Mouse (Mus musculus) embryonic stem cell, embryonic (primary cell): ENCODE data around the gene Cstad.

Experiments
- CTCF ChIA-PET, 4 experiments: fragments of 300-600 bp in 2 of 4; fragments of 350-600 bp in 2 of 4; sonication (Branson Sonifier 250); formaldehyde crosslinking; loops; one replicate each; lab custom pipeline; 2022; ENCODE audit warnings: inconsistent platforms in 2 of 4; lab: Charles Lee
- POLR2A ChIA-PET, 4 experiments: fragments of 300-600 bp in 2 of 4; fragments of 350-600 bp in 2 of 4; sonication (Branson Sonifier 250); formaldehyde crosslinking; loops; one replicate each; lab custom pipeline; 2022; ENCODE audit warnings: antibody characterized with exemption in 4 of 4, inconsistent platforms in 1 of 4; lab: Charles Lee

Gene Cstad

DNA sequence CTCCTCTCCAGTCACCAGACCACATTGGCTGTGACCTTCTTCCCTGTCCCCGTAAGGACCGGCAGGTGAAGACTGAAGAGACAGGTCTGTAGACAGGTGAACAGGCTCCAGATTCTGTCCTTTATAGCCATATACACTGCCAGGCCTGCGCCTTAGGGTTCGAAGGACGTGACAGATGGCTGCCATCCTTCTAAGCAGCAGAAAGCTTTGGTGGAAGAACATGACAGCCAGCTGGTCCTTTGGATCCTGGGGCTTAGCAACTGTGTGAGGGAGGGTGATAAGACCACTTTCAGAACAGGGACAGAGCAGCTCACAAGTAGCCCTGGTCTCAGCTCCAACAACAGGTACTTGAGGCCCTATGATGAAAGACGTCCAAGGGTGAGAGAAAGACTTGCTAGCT is 43.2 kb downstream of the Cstad start:
- POLR2A ChIA-PET, result interaction anchor here in 1 of 4 experiments (0.6 kb wide), 2 partner anchors 264 to 1978 kb away, joined by 3 read pairs; no protein-coding TSS in a partner anchor
- CTCF ChIA-PET, result interaction anchor here in 3 of 4 experiments (0.6 to 1.9 kb wide), 3 partner anchors 10 to 186 kb away, joined by 3 to 8 read pairs (median 4); no protein-coding TSS in a partner anchor

DNA sequence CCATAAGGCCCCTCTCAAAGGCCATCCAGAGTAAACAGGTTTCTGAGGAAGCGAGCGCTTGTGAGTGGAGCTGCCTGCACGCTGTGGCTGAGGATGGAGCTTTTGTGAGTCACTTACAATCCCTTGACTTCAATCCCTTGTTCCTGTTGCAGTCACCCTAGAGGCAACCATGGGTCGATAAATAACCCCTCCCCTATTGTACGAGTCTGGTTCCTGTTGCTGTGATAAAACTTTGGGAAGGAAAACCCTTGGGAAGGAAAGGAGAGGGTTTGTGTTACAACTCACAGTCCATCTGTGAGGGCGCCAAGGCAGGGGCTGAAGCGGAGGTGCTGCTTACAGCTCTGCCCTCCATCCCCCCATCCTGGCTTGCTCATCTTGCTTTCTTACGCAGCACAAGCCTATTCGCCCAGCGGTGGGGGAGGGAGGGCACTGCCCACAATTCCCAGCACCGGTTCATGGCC is 45.2 kb downstream of the Cstad start:
- POLR2A ChIA-PET, result interaction anchor here in 3 of 4 experiments (0.5 to 1.5 kb wide), 8 partner anchors 18 to 166 kb away, joined by 3 to 6 read pairs (median 3); partner anchors contain the start of gene Ier5l (in 1 of the 3)

DNA sequence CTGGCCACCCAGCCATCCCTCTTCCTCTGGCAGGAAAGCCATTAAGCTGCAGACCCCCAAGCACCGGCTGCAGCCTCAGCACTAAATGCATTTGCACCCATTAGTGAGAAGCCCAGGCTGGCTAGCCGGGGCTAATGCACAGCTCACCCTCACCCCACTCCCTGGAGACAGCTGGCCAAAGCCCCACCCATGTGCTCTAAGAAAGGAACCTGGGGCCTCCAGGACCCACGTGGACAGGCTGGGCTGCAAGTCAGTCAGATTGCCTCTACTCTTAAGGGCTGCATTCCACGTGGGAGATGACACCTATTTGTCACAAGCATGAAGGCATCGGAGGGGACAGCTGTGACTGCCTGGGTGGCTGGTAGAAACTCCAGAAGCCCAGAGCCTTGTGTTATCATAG is 48.0 kb downstream of the Cstad start:
- ChIA-PET POLR2A (interaction anchor here (0.6 to 2.1 kb wide), 8 partner anchors 13 to 521 kb away, joined by 3 to 8 read pairs (median 5); partner anchors contain the start of genes Cstad (in 1 of the 4) and Ier5l (in 1 of the 4)), CTCF (no interaction called here)

More for the DNA sequence above, 45.2 kb downstream of the Cstad start:
- CTCF ChIA-PET, result interaction anchor here in 2 of 4 experiments (0.6 to 1.6 kb wide), 3 partner anchors 10 to 759 kb away, joined by 3 to 4 read pairs (median 4); no protein-coding TSS in a partner anchor

DNA sequence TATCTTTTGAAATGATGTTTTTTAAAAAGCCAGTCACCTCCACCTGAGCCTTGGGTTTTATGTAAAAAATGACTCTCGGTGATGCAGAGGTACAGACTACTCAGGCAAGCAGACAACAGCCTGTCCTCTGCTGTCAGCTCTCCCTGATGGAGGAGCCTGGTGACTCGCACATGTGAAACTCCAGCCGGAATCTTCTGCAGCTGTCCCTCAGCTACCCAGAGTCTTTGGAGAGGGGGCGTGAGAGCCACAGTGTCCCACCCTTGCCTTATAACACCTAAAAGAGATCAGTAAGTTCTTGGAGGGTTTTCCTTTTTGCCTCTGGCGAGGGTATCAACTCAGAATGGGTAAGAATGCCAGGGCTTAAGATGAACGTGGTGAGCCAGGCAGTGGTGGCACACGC is 48.6 kb downstream of the Cstad start:
- CTCF ChIA-PET, result no interaction called here
- POLR2A ChIA-PET, result interaction anchor here in 3 of 4 experiments (0.6 to 2.1 kb wide), 3 partner anchors 14 to 102 kb away, joined by 3 to 5 read pairs (median 4); no protein-coding TSS in a partner anchor

DNA sequence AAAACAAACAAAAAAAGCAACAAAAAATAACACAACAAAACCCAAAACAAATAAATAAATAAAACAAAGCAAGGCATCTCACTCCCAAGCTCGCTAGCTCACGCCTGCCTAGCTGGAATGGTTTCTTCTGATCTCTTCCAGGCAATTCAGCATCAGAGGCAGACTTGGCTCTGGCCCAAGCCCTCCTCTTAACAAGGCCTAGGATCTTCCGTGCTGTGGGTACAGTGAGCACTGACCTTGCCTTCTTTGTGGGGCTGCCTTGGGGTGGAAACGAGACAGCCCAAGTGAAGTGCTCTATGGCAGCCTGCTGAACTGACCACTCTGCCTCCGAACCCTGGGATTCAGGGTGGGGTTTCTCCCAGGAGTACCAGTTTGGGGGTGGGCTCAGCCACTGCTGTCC is 52.0 kb downstream of the Cstad start:
- CTCF ChIA-PET, result interaction anchor here in 1 of 4 experiments (0.6 kb wide), 1 partner anchor 51 kb away, joined by 3 read pairs; no protein-coding TSS in a partner anchor
- POLR2A ChIA-PET, result interaction anchor here in 3 of 4 experiments (0.6 to 1.8 kb wide), 5 partner anchors 10 to 1177 kb away, joined by 3 to 7 read pairs (median 6); no protein-coding TSS in a partner anchor

DNA sequence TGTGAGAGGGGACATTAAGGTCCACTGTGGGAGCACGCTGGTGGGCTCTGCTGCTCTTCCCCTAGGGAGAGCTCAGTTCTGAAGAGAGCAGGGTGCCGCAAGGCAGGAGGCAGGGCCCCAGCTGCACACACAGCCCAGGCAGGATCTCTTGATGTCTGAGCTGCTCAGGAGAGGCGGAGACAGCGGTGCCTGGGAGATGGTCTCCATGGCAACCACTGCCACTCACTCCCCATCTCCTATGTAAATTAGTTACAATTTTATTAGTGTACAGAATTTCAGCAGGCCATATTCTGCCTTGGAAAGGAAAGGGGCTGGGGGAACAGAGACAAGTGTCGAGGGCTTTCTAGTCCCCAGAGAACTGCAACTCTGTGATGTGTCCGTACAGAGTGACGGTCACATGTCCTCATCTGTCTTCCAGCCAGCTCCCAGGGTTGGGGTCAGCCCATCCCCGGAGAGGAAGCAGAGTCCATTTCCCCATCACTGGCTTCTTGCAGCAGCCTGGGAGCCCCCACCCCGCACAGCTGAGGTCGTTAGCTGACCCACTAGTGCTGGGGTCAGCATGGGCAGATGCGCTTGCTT is 52.6 kb downstream of the Cstad start:
- POLR2A ChIA-PET, result interaction anchor here in 3 of 4 experiments (0.6 to 1.8 kb wide), 6 partner anchors 10 to 131 kb away, joined by 3 to 6 read pairs (median 4); no protein-coding TSS in a partner anchor
- CTCF ChIA-PET, result interaction anchor here in 2 of 4 experiments (0.6 kb wide), 2 partner anchors 48 to 52 kb away, joined by 3 read pairs; no protein-coding TSS in a partner anchor

DNA sequence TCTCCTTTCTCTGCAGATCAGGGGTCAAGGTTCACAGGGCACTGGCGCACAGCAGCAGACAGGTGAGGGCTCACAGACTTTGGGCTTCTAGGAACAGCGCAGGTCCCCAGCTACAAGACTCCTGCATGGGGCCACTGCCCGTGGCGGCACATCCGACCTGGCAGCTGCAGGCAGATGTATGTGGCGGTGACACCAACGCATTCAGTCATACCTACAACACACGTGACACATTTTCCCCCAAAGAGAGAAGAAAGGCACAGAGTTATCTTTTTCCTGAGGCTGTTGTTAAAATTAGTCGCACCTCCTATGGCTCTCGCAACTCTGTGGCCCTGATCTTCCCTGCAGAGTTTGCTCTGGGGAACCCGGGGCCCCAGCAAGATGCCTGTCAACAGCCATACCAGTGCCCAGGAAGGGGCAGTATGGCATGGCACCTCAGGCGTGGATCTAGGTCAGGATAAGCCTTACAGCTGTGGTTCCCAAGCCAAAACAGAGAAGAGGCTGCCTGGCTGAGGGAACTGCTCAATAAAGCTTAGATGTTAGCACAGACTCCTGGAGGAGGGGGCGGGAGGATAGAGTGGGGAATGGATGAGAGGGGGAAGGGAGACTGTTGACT is 53.1 kb downstream of the Cstad start:
- CTCF ChIA-PET, result interaction anchor here in 3 of 4 experiments (0.5 to 0.6 kb wide), 3 partner anchors 47 to 129 kb away, joined by 3 to 5 read pairs (median 3); no protein-coding TSS in a partner anchor

DNA sequence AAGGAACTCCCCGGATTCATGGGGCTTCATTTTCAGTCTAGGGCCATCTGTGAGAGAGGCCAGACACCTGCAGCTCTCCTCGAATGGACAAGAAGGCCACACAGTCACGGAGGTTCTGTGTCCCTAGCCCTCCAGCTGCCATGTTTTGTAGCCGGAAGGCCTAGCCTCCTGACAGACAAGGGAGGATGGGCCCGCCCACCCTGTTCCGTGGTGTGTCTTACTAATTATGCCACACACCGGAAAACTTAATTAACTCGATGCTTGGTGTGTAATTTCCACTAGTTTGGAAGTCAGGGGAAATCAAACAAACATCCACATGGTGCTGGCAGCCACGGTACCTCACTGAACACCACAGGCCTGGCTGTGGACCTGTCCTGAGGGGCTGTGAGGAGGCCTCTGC is 55.4 kb downstream of the Cstad start:
- ChIA-PET CTCF (interaction anchor here in 1 of 4 experiments (0.6 kb wide), 1 partner anchor 25 kb away, joined by 3 read pairs; no protein-coding TSS in a partner anchor), POLR2A (interaction anchor here in 1 of 4 experiments (0.6 to 2.1 kb wide), 2 partner anchors 8 to 70 kb away, joined by 4 to 8 read pairs; no protein-coding TSS in a partner anchor)

More for the DNA sequence above, 53.1 kb downstream of the Cstad start:
- POLR2A ChIA-PET, result interaction anchor here in 3 of 4 experiments (0.6 to 2.1 kb wide), 6 partner anchors 9 to 131 kb away, joined by 3 to 8 read pairs (median 6); no protein-coding TSS in a partner anchor

DNA sequence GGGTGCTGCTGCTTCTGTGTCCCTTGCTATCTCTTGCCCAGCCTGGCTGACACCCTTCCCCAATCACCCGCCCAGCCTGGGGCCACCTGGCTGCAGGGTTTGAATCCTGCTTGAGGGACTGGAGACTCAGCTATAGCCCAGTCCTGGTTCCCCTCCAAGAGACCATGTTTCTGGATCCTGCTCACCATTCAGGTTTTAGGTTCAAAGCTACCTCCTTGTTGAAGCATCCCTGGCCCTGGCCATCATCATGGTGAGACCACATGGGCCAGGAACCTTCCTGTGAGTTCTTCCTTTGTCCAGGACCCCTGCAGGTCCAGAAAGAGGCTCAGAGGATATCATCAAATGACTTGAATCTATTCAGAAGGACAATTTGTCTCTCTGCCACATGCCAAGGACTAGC is 57.0 kb downstream of the Cstad start:
- CTCF ChIA-PET, result interaction anchor here in 1 of 4 experiments (0.6 kb wide), 1 partner anchor 121 kb away, joined by 3 read pairs; no protein-coding TSS in a partner anchor
- POLR2A ChIA-PET, result interaction anchor here (0.6 to 2.0 kb wide), 10 partner anchors 9 to 179 kb away, joined by 3 to 7 read pairs (median 4); partner anchors contain the start of gene Ier5l (in 2 of the 4)

DNA sequence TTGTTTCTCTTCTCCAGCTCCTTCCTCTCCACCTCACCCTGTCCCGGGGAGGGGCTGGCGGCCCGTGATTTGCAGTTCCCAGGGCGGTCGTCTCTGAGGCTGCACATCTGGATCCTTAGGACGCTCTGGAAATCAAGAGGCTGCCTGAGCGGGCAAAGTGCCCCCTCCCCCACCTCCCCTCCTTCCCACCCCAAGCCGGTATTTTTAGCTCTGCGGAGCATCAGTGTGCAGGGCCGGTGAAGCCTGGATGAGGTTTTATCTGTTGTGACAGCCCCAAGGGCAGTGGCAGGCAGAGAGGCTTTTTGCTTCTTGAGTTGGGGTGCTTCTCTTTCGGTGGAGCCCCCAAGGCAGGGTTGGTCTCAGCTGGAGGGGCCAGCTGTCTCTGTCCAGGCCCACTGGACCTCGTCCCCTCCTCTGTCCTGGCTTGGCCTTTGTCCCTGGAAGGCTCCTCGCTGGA is 57.8 kb downstream of the Cstad start:
- ChIA-PET POLR2A (interaction anchor here in 3 of 4 experiments (0.6 to 2.0 kb wide), 19 partner anchors 8 to 580 kb away, joined by 3 to 7 read pairs (median 4); partner anchors contain the start of gene Ier5l (in 2 of the 3)), CTCF (interaction anchor here (0.6 to 0.7 kb wide), 8 partner anchors 16 to 289 kb away, joined by 3 to 6 read pairs (median 3); no protein-coding TSS in a partner anchor)

DNA sequence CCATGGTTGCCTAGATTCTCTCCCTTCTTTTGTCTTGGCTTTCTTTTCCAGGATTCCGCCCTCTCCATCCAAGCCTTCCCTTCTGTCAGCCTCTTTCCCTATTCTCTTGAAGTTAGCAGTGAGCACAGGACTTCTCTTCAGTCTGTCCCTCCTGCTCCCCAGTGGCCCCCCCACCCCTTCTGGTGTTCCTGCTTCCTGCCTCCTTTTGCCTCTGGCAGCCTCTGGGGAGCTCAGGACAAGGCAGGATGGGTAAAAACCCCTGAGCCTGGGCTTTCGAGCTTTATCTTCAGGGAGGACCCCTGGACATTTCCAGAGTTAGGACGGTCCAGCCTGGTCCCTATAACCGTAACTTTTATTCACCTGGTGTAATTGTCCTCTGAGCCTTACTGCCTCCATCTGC is 58.2 kb downstream of the Cstad start:
- ChIA-PET POLR2A (interaction anchor here in 3 of 4 experiments (0.5 to 2.0 kb wide), 21 partner anchors 8 to 862 kb away, joined by 3 to 7 read pairs (median 4); partner anchors contain the start of gene Ier5l (in 1 of the 3)), CTCF (interaction anchor here (0.6 to 0.7 kb wide), 6 partner anchors 15 to 290 kb away, joined by 3 to 6 read pairs (median 4); no protein-coding TSS in a partner anchor)

DNA sequence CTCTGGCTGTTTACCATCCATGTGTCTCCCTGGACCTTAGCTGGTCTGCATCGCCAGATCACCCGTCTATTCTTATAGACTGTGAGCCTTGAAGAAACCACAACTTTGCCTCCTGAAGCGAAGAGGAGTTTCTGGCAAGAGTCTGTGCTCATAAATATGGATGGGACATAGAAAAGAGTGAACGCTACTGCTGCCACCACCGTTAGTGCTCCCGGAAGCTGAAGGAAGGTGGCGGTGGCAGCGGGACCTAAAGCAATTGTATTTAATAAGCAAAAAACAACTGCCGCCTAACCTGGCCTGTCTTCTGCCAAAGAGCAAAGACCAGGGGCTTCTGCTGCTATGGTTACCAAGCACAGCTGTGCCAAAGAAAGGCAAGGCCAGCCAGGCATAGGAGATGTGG is 59.3 kb downstream of the Cstad start:
- CTCF ChIA-PET, result no interaction called here
- POLR2A ChIA-PET, result interaction anchor here in 2 of 4 experiments (0.6 to 1.5 kb wide), 5 partner anchors 33 to 1759 kb away, joined by 3 to 4 read pairs (median 3); no protein-coding TSS in a partner anchor

DNA sequence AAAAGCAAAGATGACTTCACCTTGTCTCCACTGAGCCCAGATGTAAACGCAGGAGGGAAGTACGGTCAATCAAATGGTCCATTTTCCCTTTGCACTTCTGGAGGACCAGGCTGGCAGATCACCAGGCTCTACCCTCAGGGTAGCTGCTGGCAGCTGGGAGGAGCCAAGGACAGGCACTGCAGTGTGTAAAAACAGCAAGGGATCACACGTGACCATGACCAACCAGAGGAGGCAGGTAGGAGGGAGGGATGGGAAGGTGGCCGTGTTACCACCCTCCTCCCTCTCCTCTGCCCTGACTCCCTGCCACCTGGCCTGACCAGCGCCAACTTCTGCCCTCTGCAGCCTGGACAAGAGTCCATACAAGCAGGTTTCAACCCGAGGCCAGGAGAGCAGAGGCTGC is 59.7 kb downstream of the Cstad start:
- ChIA-PET CTCF (no interaction called here), POLR2A (interaction anchor here in 1 of 4 experiments (1.3 to 1.5 kb wide), 2 partner anchors 104 to 171 kb away, joined by 3 to 4 read pairs; no protein-coding TSS in a partner anchor)

DNA sequence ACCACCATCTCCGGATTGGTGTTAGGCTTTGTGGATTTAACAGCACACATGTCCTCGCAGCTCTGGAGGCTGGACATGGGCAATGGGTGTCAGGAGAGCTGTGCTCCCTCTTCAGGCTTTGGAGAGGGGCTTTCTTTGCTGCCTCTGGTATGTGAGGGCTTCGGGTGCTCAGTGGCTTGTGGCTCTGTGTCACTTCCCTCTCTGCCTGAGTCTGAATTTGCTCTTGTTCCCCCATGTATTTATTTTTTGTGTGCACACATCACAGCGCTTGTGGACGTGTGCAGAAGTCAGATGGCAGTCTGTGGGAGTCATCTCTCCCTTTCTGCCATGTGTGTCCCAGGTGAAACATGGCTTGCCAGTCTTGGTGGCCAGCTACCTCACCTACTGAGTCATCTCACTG is 60.9 kb downstream of the Cstad start:
- ChIA-PET CTCF (interaction anchor here in 1 of 4 experiments (0.6 kb wide), 1 partner anchor 10 kb away, joined by 4 read pairs; no protein-coding TSS in a partner anchor), POLR2A (interaction anchor here in 3 of 4 experiments (0.5 to 1.5 kb wide), 3 partner anchors 103 to 190 kb away, joined by 3 to 7 read pairs (median 3); partner anchors contain the start of gene Ntmt1 (in 1 of the 3))

DNA sequence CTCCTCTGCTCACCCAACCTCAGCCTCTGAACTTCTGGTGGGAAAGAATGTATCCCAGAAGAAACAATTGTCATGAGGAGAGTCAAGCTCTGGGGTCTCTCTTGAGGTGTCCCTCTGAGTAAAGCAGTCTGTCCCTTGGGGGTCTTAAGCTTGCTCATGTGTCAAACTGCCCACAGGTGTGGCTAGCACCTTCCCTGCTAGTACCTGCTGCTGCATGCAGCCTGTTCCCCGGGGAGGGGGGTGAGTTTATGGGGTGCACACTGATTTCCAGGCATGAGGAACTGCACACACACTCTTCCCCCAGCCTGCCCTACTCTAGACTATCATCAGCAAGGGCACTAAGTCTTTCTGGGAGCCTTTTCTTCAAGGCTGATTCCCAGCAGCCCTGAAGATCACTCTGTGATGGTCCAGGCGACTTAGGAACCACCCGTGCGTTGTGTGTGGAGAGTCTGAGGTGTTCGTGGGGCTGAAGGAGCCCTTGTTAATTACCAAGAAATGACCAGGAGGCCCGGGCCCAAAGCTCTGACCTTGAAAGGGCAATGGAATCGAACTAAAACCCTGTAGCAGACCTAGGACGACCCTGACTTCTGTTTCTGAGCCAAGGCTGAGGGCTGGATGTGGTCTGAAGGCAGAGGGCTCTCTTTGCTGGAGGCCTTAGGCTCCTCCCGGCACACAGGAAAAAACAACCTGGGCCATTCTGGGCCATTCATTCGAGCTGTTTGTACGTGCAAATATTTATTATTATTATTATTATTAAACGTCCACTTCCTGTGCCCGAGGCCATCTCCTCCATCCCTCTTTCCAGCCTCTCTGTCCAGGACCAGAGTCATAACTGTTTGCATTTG is 62.1 kb downstream of the Cstad start:
- ChIA-PET CTCF (interaction anchor here in 2 of 4 experiments (0.6 to 1.6 kb wide), 2 partner anchors 9 to 187 kb away, joined by 4 to 5 read pairs; no protein-coding TSS in a partner anchor), POLR2A (interaction anchor here in 3 of 4 experiments (0.9 to 2.8 kb wide), 12 partner anchors 9 to 183 kb away, joined by 3 to 13 read pairs (median 4); partner anchors contain the start of genes Ier5l (in 2 of the 3) and Ntmt1 (in 1 of the 3))
